Mouse (Mus musculus) heart, postnatal 36 days (tissue): ENCODE data around the gene Wrb. TPM values are rescaled to one million over a fixed set of nuclear protein-coding genes. Genes with fewer than 3 reads are reported as not detected.
A peak's percentile ranks its signal among the peaks of the same experiment; 100 is the strongest.

ENCODE experiments used
- DNase-seq, 2 experiments: peaks; one replicate each; pipeline ENCODE4 v3.0.0; 2021 to 2022
- intact Hi-C: fragments of 180-260 bp; cut with DNase I; formaldehyde crosslinking; loops from one replicate; pipeline ENCODE4 v1.15.1; 2025
- total RNA-seq, 2 experiments: library from RNA; stranded (reverse); gene quantifications; 2 replicates each; pipeline ENCODE4 v1.2.3; 2021

Wrb gene
- total RNA-seq, 2 experiments from 2014 or later = 14.3 to 15.5 TPM

DNA sequence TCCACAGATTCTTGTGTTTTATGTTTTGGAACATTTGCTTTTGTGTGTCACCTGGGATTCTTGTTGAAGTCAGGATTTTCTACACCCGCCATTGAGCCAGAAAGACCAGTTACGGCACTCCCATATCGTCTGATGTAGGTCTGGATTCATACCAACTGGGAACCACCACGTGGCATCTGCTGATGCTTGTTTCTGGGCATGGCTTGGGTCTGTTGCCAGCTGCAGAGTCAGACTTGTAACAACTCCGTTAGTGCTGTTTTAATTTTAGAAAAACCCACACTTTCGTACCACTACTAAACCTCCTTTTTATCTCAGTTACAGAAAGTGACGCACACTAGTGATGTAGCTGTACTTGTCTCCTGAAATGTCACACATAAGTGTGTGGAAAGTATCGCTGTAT lies 10.8 kb downstream of the Wrb start:
- intact Hi-C loops = loop anchor here (5.0 kb wide), 1 partner anchor 186 kb away; no protein-coding TSS in a partner anchor
- no peak for DNase-seq

DNA sequence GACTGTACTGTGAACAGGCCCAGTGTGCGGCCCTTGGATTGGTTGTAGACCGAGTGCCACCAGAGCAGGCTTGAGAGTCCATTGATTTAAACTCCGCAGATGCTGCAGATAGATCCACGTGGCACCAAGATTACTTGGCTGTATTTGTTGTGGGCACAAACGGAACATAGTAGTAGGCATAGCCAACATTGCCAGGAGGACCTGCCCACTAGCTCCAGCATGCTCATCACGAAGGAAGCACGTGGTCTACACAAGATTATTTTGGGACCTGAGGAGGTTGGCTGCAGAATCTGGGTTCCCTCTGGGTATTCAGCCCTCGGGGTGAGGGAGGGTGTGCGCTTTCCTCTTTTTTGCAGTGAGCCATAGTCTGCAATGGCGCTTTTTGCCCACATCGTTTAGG lies 12.0 kb downstream of the Wrb start:
- no peak for DNase-seq
- intact Hi-C loops = loop anchor here (5.0 kb wide), 1 partner anchor 185 kb away; no protein-coding TSS in a partner anchor

- peak; percentile 14 to 23 for DNase-seq
- intact Hi-C loops = loop anchor here (5.0 kb wide), 1 partner anchor 184 kb away; no protein-coding TSS in a partner anchor
Measured at GRCm38 (mm10) chr16:96158511-96159080, 13.4 kb downstream of the Wrb start.

- DNase-seq = peak; percentile 64 to 70
- intact Hi-C loops = loop anchor here (5.0 kb wide), 1 partner anchor 183 kb away; no protein-coding TSS in a partner anchor
Measured at GRCm38 (mm10) chr16:96159091-96159731, 14.0 kb downstream of the Wrb start.

DNA sequence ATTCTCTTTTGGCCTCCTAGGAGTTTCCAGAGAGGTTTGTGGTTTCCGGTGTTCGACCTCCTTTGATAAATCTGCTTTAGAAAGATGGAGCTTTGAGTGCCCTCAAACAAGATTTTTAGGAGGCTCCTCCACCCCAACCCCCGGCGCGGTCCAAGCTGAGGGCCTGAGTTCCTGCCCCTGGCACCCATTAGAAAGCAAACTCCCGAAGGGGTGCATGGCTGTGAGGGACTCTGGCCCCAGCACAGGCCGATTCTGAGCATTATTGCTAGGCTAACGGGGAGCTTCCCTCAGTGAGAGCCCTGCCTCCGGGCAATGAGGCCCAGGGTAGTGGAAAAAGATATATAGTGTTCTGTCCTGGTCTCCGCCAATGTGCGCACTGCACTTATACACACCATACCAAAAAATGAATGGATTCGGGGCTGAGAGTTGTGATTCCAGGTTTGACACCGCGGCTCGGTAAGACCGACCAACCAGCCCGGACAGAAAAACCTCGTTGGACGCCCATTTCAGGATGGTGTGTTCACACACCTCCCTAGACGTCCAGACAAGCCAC lies 14.7 kb downstream of the Wrb start:
- intact Hi-C loops = loop anchor here (2.0 to 5.0 kb wide), 2 partner anchors 31 to 182 kb away; no protein-coding TSS in a partner anchor
- DNase-seq = no peak

DNA sequence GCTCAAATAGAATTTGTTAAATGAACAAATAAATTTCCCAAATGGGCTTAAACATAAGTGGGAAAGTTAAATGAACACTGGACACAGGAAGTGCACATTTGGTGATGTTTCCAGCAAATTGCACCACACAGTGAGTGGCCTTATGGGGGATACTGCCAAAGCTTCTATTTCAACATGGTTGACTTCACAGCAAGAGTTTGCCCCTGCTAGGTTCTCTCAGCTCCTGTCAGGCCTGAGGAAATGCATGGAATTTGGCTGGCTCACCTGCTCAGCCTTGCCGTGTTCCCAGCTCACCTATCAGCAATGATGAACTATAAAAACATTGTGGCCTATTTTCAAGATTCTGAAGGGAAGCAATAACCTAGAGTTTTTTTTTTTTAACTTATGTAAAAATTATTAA lies 15.7 kb downstream of the Wrb start:
- intact Hi-C loops = loop anchor here (2.0 kb wide), 1 partner anchor 30 kb away; no protein-coding TSS in a partner anchor
- no peak for DNase-seq

DNA sequence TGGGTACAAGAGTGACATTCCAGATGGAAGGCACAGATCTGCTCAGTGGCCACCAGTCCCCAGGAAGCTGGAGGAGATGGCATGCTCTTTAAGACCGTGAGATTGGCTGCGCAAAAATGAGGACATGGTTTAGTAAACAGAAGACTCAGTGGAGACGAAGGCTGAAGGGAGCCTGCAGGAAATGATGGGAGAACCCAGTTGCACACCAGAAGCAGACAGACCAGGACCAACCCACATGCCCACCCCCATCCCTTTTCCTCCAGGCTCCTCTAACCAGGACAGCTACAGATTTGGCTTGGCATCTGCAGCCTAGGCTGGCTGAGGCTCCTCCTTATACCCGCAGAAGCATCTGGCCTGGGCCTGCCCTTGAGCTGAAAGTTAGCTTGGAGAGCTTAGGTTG lies 16.1 kb downstream of the Wrb start:
- no peak for DNase-seq
- intact Hi-C loops = loop anchor here (2.0 kb wide), 1 partner anchor 29 kb away; no protein-coding TSS in a partner anchor

DNA sequence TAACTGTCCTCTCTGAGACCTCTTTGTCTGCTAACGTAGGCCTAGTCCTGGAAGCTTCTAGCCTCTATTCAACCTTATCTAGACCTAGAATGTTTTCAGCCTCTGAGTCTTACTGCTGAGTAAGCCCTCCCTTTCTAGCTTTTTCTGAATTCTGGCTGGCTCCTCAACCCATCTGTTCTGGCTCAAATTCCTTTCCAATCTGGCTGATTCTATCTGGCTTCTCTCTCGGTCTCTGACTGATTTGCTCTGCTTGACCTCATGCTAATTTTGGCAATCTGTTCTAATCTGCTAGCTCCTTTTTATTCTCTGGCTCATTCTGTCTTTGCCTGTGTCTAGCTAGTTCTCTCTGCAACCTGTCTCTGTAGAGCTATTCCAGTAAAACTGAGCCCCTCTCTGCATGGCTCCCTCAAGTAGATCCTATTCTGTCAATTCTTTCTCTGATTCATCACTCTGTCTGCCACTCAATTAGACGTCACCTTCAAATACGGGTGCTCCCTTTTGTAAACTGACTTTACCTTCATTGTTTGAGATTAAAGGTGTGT lies 20.6 kb downstream of the Wrb start:
- DNase-seq = no peak
- intact Hi-C loops = no loop called here

GRCm38 (mm10) chr16:96168837-96169236 lies 23.6 kb downstream of the Wrb start:
- DNase-seq = no peak
- intact Hi-C loops = no loop called here

- intact Hi-C loops = no loop called here
- DNase-seq = no peak
Measured at GRCm38 (mm10) chr16:96173648-96174047, 28.4 kb downstream of the Wrb start.

- intact Hi-C loops = no loop called here
- DNase-seq = no peak
Measured at GRCm38 (mm10) chr16:96175399-96175798, 30.2 kb downstream of the Wrb start.

- intact Hi-C loops = no loop called here
- DNase-seq = no peak
Measured at GRCm38 (mm10) chr16:96179156-96179555, 33.9 kb downstream of the Wrb start.

- DNase-seq = no peak
- intact Hi-C loops = no loop called here
Measured at GRCm38 (mm10) chr16:96187619-96188018, 42.4 kb downstream of the Wrb start.

DNA sequence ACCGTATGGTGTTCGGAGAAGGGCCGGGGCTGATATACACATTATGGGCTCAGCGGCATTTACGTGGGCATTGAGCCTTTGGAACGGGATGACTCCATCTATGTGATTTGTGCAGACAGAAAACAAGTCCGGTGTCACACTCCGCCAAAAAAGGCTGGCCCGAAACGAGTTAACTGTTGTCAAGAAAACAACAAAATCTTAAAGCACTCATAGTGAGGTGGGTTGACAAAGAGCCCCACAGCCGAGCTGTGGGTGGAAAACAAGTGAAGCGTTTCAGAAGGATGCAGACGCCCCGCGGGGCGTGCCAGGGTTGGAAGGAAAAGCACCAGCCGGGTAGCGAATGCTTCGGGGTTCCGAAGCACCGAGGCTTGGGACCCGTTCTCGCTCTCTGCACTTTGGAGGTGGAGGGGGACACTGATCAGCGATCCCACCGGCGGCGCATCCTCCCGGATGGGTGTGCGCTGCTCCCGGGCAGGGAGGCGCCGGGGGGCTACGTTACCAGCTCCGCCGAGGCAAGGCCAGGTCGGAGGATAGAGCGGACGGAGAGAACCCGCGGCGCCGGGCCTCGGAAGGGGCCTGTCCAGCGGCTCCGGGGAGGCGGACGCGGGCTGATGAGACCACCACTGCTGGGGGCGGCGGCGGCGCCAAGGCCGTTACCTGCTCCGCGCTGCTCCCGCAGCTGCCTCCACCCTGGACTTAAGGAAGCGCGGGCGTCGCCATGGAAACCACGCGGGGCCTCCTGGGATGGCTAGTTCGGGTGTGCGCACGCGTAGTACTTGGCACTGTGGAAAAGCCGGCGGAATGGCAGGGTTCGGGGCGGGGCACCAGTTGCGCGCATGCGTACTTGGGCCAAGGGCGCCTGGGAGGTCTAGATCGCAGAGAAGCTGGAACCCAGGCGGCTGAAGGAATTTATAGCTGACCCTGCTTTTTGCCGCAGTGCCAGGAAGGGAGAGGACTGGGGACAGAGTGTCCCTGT lies 46.6 kb downstream of the Wrb start, which contains the start of gene Lca5l:
TSS of gene Lca5l (minus strand) at position 741 of the 976 bp plus-strand sequence.
- DNase-seq = peak; percentile 99 to 100
- intact Hi-C loops = loop anchor here (2.0 kb wide), 1 partner anchor 31 kb away; no protein-coding TSS in a partner anchor

DNA sequence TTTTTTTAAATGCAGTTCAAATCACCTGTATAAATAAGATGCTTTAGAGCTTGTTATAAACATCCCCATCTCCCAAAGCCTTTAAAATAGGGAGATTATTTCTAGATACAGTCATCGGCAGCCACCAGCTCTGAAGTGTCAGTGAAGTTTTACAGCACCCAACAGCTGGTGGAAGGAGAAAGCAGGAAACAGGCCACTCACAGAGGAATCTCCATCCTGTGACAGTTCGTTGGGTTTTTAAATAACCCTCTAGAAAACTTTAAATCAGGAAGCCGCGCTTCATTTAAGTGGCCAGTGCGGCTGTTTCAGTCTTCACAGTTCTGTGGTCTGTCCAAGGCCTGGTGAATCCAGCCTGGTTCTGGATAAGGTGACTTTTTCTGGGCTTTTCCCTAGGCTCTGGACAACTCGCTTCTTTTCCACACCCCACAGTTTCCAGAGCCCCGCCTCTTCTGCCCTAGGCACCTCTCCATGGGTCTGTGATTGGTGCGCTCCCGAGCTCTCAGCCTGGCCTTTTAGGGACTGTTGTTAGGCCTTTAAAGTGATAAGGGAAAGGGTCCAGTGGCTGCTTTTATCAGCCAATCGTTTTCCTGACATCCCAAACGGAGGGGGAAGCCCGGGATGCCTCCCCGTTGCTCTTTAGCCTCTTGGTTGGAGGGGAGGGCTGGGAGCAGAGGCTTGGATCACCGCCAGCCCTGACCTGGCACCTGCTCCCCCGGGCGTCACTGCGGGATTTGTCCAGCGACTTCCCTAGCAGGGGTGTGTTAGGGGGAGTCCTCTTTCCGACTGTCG lies 54.9 kb downstream of the Wrb start, which contains the start of gene Sh3bgr:
TSS of gene Sh3bgr (plus strand) at position 538 of the 789 bp plus-strand sequence.
- intact Hi-C loops = no loop called here
- DNase-seq = peak; percentile 71 to 81

GRCm38 (mm10) chr16:96200702-96201028 lies 55.5 kb downstream of the Wrb start:
- intact Hi-C loops = no loop called here
- DNase-seq = no peak

GRCm38 (mm10) chr16:96201485-96202232 lies 56.5 kb downstream of the Wrb start:
- intact Hi-C loops = no loop called here
- DNase-seq = no peak
